34 mouse cellular contexts compared by ENCODE assay signal in the genomic region with DNA sequence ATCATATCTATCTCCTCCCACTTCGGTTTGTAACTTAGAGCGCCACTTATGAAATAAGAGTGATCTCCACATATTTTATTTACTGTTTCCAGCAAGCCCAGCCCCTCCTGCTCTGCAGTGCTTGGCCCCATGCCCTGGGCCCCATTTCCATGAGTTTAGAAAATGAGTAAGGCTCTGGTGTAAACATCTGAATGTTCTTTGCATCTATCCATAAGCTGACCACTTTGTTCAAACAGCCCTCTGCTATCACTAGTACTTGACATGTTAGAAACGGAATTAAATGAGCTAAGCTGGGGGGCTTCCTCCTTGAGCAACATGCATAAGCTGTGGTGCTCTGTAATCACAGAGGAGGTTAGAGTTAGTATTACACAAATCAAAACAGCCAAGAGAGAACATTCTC. TPM values are rescaled to one million over a fixed set of nuclear protein-coding genes. Genes with fewer than 3 reads are reported as not detected.
A peak's percentile ranks its signal among the peaks of the same experiment; 100 is the strongest.
DNase-seq lines count a peak whose midpoint lies in the region; ATAC-seq and TF ChIP-seq lines count a peak whose summit lies in the region.
"Had no signal": no experiment of that assay in that cellular context is flagged by ENCODE, and none has a peak within 500 bp of the region (broad histone marks: within the 10 kb centered on the region; RNA-seq: fewer than 3 reads in every experiment).

No protein-coding gene starts in this region.

- H3K9ac ChIP-seq in heart, postnatal 0 days (replicated peaks; ENCODE audit: low read depth, low read length) = no peak overlapping the region
- no peak overlapping the region for H3K9ac ChIP-seq in lung, embryonic 16.5 days (ENCODE audit: low read length)
- H3K9ac ChIP-seq: forebrain, embryonic 13.5 days; hindbrain, embryonic 15.5 days; liver, embryonic 12.5 days; liver, postnatal 0 days had no signal

- no peak for DNase-seq in heart, postnatal 0 days (ENCODE audit: low spot score)
- no peak for DNase-seq in heart, postnatal 25 days (ENCODE audit: low spot score)
- no peak for DNase-seq in lung, postnatal 25 days (ENCODE audit: low spot score)
- DNase-seq in lung, postnatal 4 days = peak; percentile 24 to 57
- no peak for DNase-seq in layer of hippocampus, adult 9-11 months
- no peak for DNase-seq in kidney, adult 11 months
- DNase-seq: adrenal gland, postnatal 14 days; cerebellum, adult 11 months; cerebellum, adult 9-10 months; cerebellum, postnatal 36 days; gastrocnemius, postnatal 10 days; heart, postnatal 10 days; kidney, postnatal 25 days; left cerebral cortex, postnatal 4 days; liver, postnatal 0 days; midbrain, embryonic 14.5 days; thymus, adult 18-20 months; thymus, postnatal 36 days had no signal

- WGBS in heart, postnatal 0 days = 73% methylated on average over 3 of the region's 3 CpGs
- WGBS in lung, embryonic 16.5 days = 45% methylated on average over 3 of the region's 3 CpGs

- no peak for TF ChIP-seq EP300 in heart, postnatal 0 days (IDR thresholded peaks at IDR 0.05; ENCODE audit: low read depth)

- intact Hi-C loops in heart, postnatal 25 days (cut with DNase I) = no loop called here

- H3K4me1 ChIP-seq in heart, postnatal 0 days (ENCODE audit: control insufficient read depth, insufficient read depth) = 0 out of 2 replicates have a peak, but pooled peaks cover 3% of the 10 kb centered on the region
- peaks cover 15% of the 10 kb centered on the region for H3K4me1 ChIP-seq in lung, embryonic 16.5 days (replicated peaks; ENCODE audit: control insufficient read depth, insufficient read depth, low read length)
- H3K4me1 ChIP-seq: forebrain, embryonic 13.5 days; hindbrain, embryonic 10.5 days; hindbrain, embryonic 15.5 days had no signal

- H3K4me2 ChIP-seq in heart, postnatal 0 days (ENCODE audit: low read depth, low read length) = no peak overlapping the region
- no peak overlapping the region; the same call in 1 of the 2 replicates for H3K4me2 ChIP-seq in lung, embryonic 16.5 days (ENCODE audit: low read depth, low read length)
- H3K4me2 ChIP-seq: forebrain, embryonic 13.5 days; hindbrain, embryonic 15.5 days; liver, embryonic 12.5 days had no signal

- no peaks in the 10 kb centered on the region for H3K9me3 ChIP-seq in heart, postnatal 0 days (replicated peaks; ENCODE audit: control insufficient read depth, low read length)
- no peaks in the 10 kb centered on the region for H3K9me3 ChIP-seq in lung, embryonic 16.5 days (ENCODE audit: control insufficient read depth, low read length)
- H3K9me3 ChIP-seq: forebrain, embryonic 13.5 days; hindbrain, embryonic 10.5 days; hindbrain, embryonic 15.5 days; liver, embryonic 12.5 days had no signal

- H3K4me3 ChIP-seq in heart, postnatal 0 days (ENCODE audit: low read depth, low read length) = no peak overlapping the region
- H3K4me3 ChIP-seq in lung, embryonic 16.5 days (ENCODE audit: low read length) = no peak overlapping the region
- H3K4me3 ChIP-seq: forebrain, embryonic 13.5 days; hindbrain, embryonic 10.5 days; hindbrain, embryonic 15.5 days; layer of hippocampus, adult 2 months; liver, embryonic 12.5 days had no signal

- no peak for TF ChIP-seq CTCF in heart, postnatal 0 days (IDR thresholded peaks at IDR 0.05; ENCODE audit: low read depth)

- 0 out of 2 replicates have a peak, but pooled peaks have one; percentile 4 for ATAC-seq in heart, postnatal 0 days (ENCODE audit: insufficient read depth, low read depth)
- ATAC-seq in lung, embryonic 16.5 days (ENCODE audit: low read depth) = peak; percentile 84
- ATAC-seq: forebrain, embryonic 13.5 days; inflammation-experienced regulatory T-cells, adult 6 months; liver, embryonic 12.5 days; liver, postnatal 0 days had no signal

- H3K27me3 ChIP-seq in heart, postnatal 0 days (ENCODE audit: control insufficient read depth, insufficient read depth, low read length) = no peaks in the 10 kb centered on the region
- no peaks in the 10 kb centered on the region for H3K27me3 ChIP-seq in lung, embryonic 16.5 days (ENCODE audit: control insufficient read depth, insufficient read depth, low read depth, low read length)
- H3K27me3 ChIP-seq: forebrain, embryonic 13.5 days; hindbrain, embryonic 15.5 days; liver, embryonic 12.5 days had no signal

- peaks cover 20% of the 10 kb centered on the region for H3K36me3 ChIP-seq in heart, postnatal 0 days (replicated peaks; ENCODE audit: control insufficient read depth, insufficient read depth, low read length)
- 0 out of 2 replicates have a peak, but pooled peaks cover 2% of the 10 kb centered on the region for H3K36me3 ChIP-seq in lung, embryonic 16.5 days (ENCODE audit: control insufficient read depth, insufficient read depth, low read length)

- H3K27ac ChIP-seq in heart, postnatal 0 days (ENCODE audit: low read depth) = peak overlapping the region; percentile 35
- peak overlapping the region; percentile 56 for H3K27ac ChIP-seq in lung, embryonic 16.5 days (ENCODE audit: low read length)
- H3K27ac ChIP-seq: forebrain, embryonic 13.5 days; hindbrain, embryonic 10.5 days; hindbrain, embryonic 15.5 days; layer of hippocampus, adult 2 months had no signal

RNA-seq across cellular contexts. Expression of a gene that starts 22.6 kb away (rescaled TPM):
- 0.15 TPM in 1 of 2 replicates, not detected in the other for total RNA-seq in heart, postnatal 0 days (2014; rRNA removed; ENCODE audit: low replicate concordance)
- polyA plus RNA-seq in heart, postnatal 0 days (2015; fragmentation: Nextera tagmentation; extraction: Ambion mirVana) = 3.1 and 3.3 TPM in 2 replicates
- 1 to 10 TPM; 3.1 TPM for total RNA-seq in heart, postnatal 25 days (2021)
- 5.7 and 7.2 TPM in 2 replicates for polyA plus RNA-seq in lung, embryonic 16.5 days (2015; fragmentation: Nextera tagmentation; extraction: Ambion mirVana)

RNA-seq across cellular contexts. Expression of a gene that starts 52.0 kb away (rescaled TPM):
- total RNA-seq in heart, postnatal 0 days (2014; rRNA removed; ENCODE audit: low replicate concordance) = 15.8 and 22.4 TPM in 2 replicates
- 8.7 and 9.9 TPM in 2 replicates for polyA plus RNA-seq in heart, postnatal 0 days (2015; fragmentation: Nextera tagmentation; extraction: Ambion mirVana)
- total RNA-seq in heart, postnatal 25 days (2021) = 1 to 10 TPM; 2.5 to 2.8 TPM
- 23.4 and 27.4 TPM in 2 replicates for polyA plus RNA-seq in lung, embryonic 16.5 days (2015; fragmentation: Nextera tagmentation; extraction: Ambion mirVana)

RNA-seq across cellular contexts. Expression of a gene that starts 56.4 kb away (rescaled TPM):
- not detected in 2 replicates for total RNA-seq in heart, postnatal 0 days (2014; rRNA removed; ENCODE audit: low replicate concordance)
- polyA plus RNA-seq in heart, postnatal 0 days (2015; fragmentation: Nextera tagmentation; extraction: Ambion mirVana) = not detected in 2 replicates
- not detected for total RNA-seq in heart, postnatal 25 days (2021)
- polyA plus RNA-seq in lung, embryonic 16.5 days (2015; fragmentation: Nextera tagmentation; extraction: Ambion mirVana) = not detected in 2 replicates
- total RNA-seq: adrenal gland, postnatal 14 days; gastrocnemius, postnatal 10 days; heart, postnatal 10 days; layer of hippocampus, adult 2 months; layer of hippocampus, postnatal 25 days; left cerebral cortex, postnatal 4 days; megakaryocyte-erythroid progenitor cell, adult 5-6 weeks; MEL; monocyte, adult 5-6 weeks had no signal
- polyA plus RNA-seq: embryonic facial prominence, embryonic 11.5 days; forebrain, embryonic 13.5 days; gonadal fat pad, adult 2 months; hindbrain, embryonic 10.5 days; hindbrain, embryonic 15.5 days; inflammation-experienced regulatory T-cells, adult 6 months; kidney, embryonic 14.5 days; limb, embryonic 14.5 days; liver, embryonic 12.5 days; liver, postnatal 0 days; midbrain, embryonic 14.5 days; neural tube, embryonic 14.5 days had no signal

Comparison
In these comparisons a context has a peak if more than half of its experiments do, and no peak if none do; other contexts are left out.
1. DNase-seq: peak in lung, postnatal 4 days (2 of 2); none in heart, postnatal 0 days (single experiment), heart, postnatal 25 days (single experiment), lung, postnatal 25 days (single experiment), layer of hippocampus, adult 9-11 months (single experiment) and kidney, adult 11 months (single experiment).